In the genomic region with DNA sequence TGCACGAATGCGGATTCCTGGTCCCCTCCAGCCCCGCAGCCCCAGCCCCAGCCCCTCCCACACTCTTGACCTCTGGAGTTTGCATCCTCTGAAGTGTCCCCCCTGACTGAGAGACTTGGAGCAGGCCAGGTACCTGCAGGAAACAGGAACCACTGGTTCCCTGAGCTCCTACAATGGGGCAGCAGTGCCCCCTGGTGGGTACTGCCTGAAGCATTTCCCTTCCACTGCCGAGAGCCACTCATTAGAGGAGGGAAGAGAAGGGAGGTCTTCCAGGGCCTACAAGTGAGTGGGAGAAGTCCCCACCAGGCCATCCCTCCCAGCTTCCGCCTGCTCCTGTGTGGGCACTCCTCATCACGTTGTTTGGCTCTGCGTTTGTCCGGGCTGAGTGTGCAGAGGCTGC, we compare ENCODE assay signal across 9 mouse cellular contexts. TPM values are rescaled to one million over a fixed set of nuclear protein-coding genes. Genes with fewer than 3 reads are reported as not detected.
DNase-seq lines count a peak whose midpoint lies in the region; ATAC-seq lines count a peak whose summit lies in the region.
"Had no signal": no experiment of that assay in that cellular context is flagged by ENCODE, and none has a peak within 500 bp of the region (broad histone marks: within the 10 kb centered on the region; RNA-seq: fewer than 3 reads in every experiment).

No protein-coding gene starts in this region.

- peak; percentile 79 for DNase-seq in NIH3T3 (ENCODE audit: low read depth)
- DNase-seq in cerebellum, adult 8-10 months: peak; percentile 85
- peak; percentile 87 for DNase-seq in forelimb bud, embryonic 11.5 days (ENCODE audit: low read depth, low spot score)
- DNase-seq in layer of hippocampus, postnatal 14 days (ENCODE audit: low spot score in 2 of 2): peak; percentile 83 to 85
- DNase-seq in lung, postnatal 25 days (ENCODE audit: low spot score): peak; percentile 69
- peak; percentile 69 for DNase-seq in retina, postnatal 7 days (ENCODE audit: low read depth, low spot score)
- DNase-seq in urinary bladder, adult 18-20 months (ENCODE audit: low spot score in 2 of 2): peak; percentile 46 to 67

- H3K9ac ChIP-seq in hindbrain, embryonic 12.5 days: no peak overlapping the region

- H3K4me1 ChIP-seq in hindbrain, embryonic 12.5 days: no peaks in the 10 kb centered on the region

- H3K4me2 ChIP-seq in hindbrain, embryonic 12.5 days (replicated peaks): no peak overlapping the region

- no peaks in the 10 kb centered on the region for H3K9me3 ChIP-seq in hindbrain, embryonic 12.5 days (replicated peaks)
- H3K9me3 ChIP-seq: megakaryocyte, embryonic 14.5 days had no signal

- H3K27me3 ChIP-seq in hindbrain, embryonic 12.5 days: peaks cover 6% of the 10 kb centered on the region; the same call in 1 of the 2 replicates

- H3K36me3 ChIP-seq in hindbrain, embryonic 12.5 days: no peaks in the 10 kb centered on the region

- no peak overlapping the region for H3K4me3 ChIP-seq in hindbrain, embryonic 12.5 days
- H3K4me3 ChIP-seq: megakaryocyte, embryonic 14.5 days had no signal

- 9% methylated on average over 8 of the region's 8 CpGs for WGBS in hindbrain, embryonic 12.5 days

- peak; percentile 67 for ATAC-seq in hindbrain, embryonic 12.5 days (ENCODE audit: low FRiP score)

- H3K27ac ChIP-seq in hindbrain, embryonic 12.5 days: no peak overlapping the region

RNA-seq across cellular contexts. Expression of a gene that starts 44.5 kb away (rescaled TPM):
- polyA plus RNA-seq in hindbrain, embryonic 12.5 days (2016; fragmentation: Nextera tagmentation; extraction: Ambion mirVana): 13.2 and 15.4 TPM in 2 replicates
- total RNA-seq in layer of hippocampus, postnatal 14 days (2021): 10 to 100 TPM; 11.2 to 15.2 TPM
